Mouse (Mus musculus) MEL (cell line): ENCODE results near the gene Ankrd16.

Experiments
- BHLHE40 ChIP-seq: IDR thresholded peaks from 2 replicates; pipeline ENCODE4 v1.6.1; 2012; ENCODE audit warnings: low read depth, mild to moderate bottlenecking, inconsistent platforms, low read length, improper control_type of control experiment, borderline replicate concordance
- CHD2 ChIP-seq: IDR thresholded peaks from 2 replicates; pipeline ENCODE4 v1.6.1; 2011; ENCODE audit warnings: low read length, improper control_type of control experiment
- CTCF ChIP-seq, 3 experiments: IDR thresholded peaks in 2 of 3; conservative IDR thresholded peaks in 1 of 3; 2 replicates each; pipeline ENCODE4 v1.5.1; 2011 to 2012; ENCODE audit warnings: low read length in 3 of 3, low read depth in 2 of 3, mild to moderate bottlenecking in 2 of 3, improper control_type of control experiment in 1 of 3, inconsistent platforms in 1 of 3, mixed read lengths in 1 of 3, moderate library complexity in 1 of 3; ENCODE audit not compliant: control insufficient read depth in 1 of 3, insufficient read depth in 1 of 3, poor library complexity in 1 of 3, severe bottlenecking in 1 of 3
- JUND ChIP-seq: IDR thresholded peaks from 2 replicates; pipeline ENCODE4 v1.6.1; 2011; ENCODE audit warnings: low read depth, mild to moderate bottlenecking, improper control_type of control experiment, low read length
- MXI1 ChIP-seq: IDR thresholded peaks from 2 replicates; pipeline ENCODE4 v1.6.1; 2011; ENCODE audit warnings: mild to moderate bottlenecking, low read depth, low read length, improper control_type of control experiment
- NRF1 ChIP-seq: IDR thresholded peaks from 2 replicates; pipeline ENCODE4 v1.6.1; 2014; ENCODE audit warnings: low read depth, mild to moderate bottlenecking, inconsistent platforms, low read length, improper control_type of control experiment, moderate library complexity; ENCODE audit not compliant: poor library complexity, insufficient read depth, severe bottlenecking
- POLR2A ChIP-seq, 2 experiments: IDR thresholded peaks; 2 replicates each; pipeline ENCODE4 v1.6.1; 2011 to 2012; ENCODE audit warnings: low read length in 2 of 2, mild to moderate bottlenecking in 2 of 2, control low read depth in 1 of 2, improper control_type of control experiment in 1 of 2, low read depth in 1 of 2, moderate library complexity in 1 of 2; ENCODE audit not compliant: control insufficient read depth in 1 of 2, insufficient read depth in 1 of 2, poor library complexity in 1 of 2
- RCOR1 ChIP-seq: IDR thresholded peaks from 2 replicates; pipeline ENCODE4 v1.6.1; 2012; ENCODE audit warnings: low read depth, mild to moderate bottlenecking, inconsistent platforms, low read length, improper control_type of control experiment
- USF2 ChIP-seq, 2 experiments: IDR thresholded peaks; 2 replicates each; pipeline ENCODE4 v1.6.1; 2011 to 2012; ENCODE audit warnings: improper control_type of control experiment in 2 of 2, low read length in 2 of 2, borderline replicate concordance in 1 of 2, inconsistent platforms in 1 of 2, low read depth in 1 of 2, mild to moderate bottlenecking in 1 of 2; ENCODE audit not compliant: insufficient read depth in 1 of 2
- ZMIZ1 ChIP-seq: IDR thresholded peaks from 2 replicates; pipeline ENCODE4 v1.6.1; 2012; ENCODE audit warnings: low read depth, mild to moderate bottlenecking, inconsistent platforms, low read length, improper control_type of control experiment, moderate library complexity

GRCm38 (mm10) chr2:11767161-11767545 is 10.5 kb upstream of the Ankrd16 start:
- no peak for TF ChIP-seq BHLHE40
- no peak for TF ChIP-seq JUND
- no peak for TF ChIP-seq POLR2A (IDR thresholded peaks at IDR 0.05; ENCODE audit: control insufficient read depth in 1 of 2, insufficient read depth in 1 of 2, low read depth in 1 of 2, low read length in 2 of 2, poor library complexity in 1 of 2)
- no peak for TF ChIP-seq CTCF (IDR thresholded peaks at IDR 0.05 in 2 of 3, conservative IDR thresholded peaks at IDR 0.05 in 1 of 3; ENCODE audit: control insufficient read depth in 1 of 3, insufficient read depth in 1 of 3, low read depth in 2 of 3, low read length in 3 of 3, poor library complexity in 1 of 3, severe bottlenecking in 1 of 3)
- no peak for TF ChIP-seq USF2 (IDR thresholded peaks at IDR 0.05; ENCODE audit: borderline replicate concordance in 1 of 2, insufficient read depth in 1 of 2, low read depth in 1 of 2, low read length in 2 of 2)
- no peak for TF ChIP-seq ZMIZ1
- TF ChIP-seq NRF1: no peak
- TF ChIP-seq CHD2: no peak
- no peak for TF ChIP-seq RCOR1
- no peak for TF ChIP-seq MXI1
